Mouse (Mus musculus): ENCODE results near the gene Gapdhs. TPM values are rescaled to one million over a fixed set of nuclear protein-coding genes. Genes with fewer than 3 reads are reported as not detected.
"Not testable (repeated sequence)": the region's sequence is repeated elsewhere in the genome, so short reads cannot be mapped to it uniquely, and the experiment has no call there.

Gene Gapdhs
- not detected for total RNA-seq (2021)

GRCm38 (mm10) chr7:30743617-30744016 lies at the start of gene Gapdhs:
Gene Gapdhs, minus strand, starts transcription at chr7:30743681.
- DNase-seq; intact Hi-C loops (cut with DNase I): not testable (repeated sequence)

GRCm38 (mm10) chr7:30791921-30792320 lies 48.4 kb upstream of the Gapdhs start:
- no peak for DNase-seq
- intact Hi-C loops (cut with DNase I) = no loop called here

GRCm38 (mm10) chr7:30790141-30790540 lies 46.7 kb upstream of the Gapdhs start:
- no peak for DNase-seq
- intact Hi-C loops (cut with DNase I) = no loop called here

- intact Hi-C loops (cut with DNase I) = no loop called here
- no peak for DNase-seq
Measured at GRCm38 (mm10) chr7:30787377-30788022, 44.0 kb upstream of the Gapdhs start, which contains the start of gene Krtdap. Gene Krtdap, plus strand, starts transcription at chr7:30787896.

GRCm38 (mm10) chr7:30785721-30786546 lies 42.5 kb upstream of the Gapdhs start:
- DNase-seq = peak; percentile 49
- intact Hi-C loops (cut with DNase I) = no loop called here

GRCm38 (mm10) chr7:30785154-30785553 lies 41.7 kb upstream of the Gapdhs start:
- intact Hi-C loops (cut with DNase I) = no loop called here
- DNase-seq = no peak

- DNase-seq = no peak
- intact Hi-C loops (cut with DNase I) = no loop called here
Measured at GRCm38 (mm10) chr7:30782658-30783057, 39.2 kb upstream of the Gapdhs start.

- intact Hi-C loops (cut with DNase I) = no loop called here
- DNase-seq = no peak
Measured at GRCm38 (mm10) chr7:30781792-30782191, 38.3 kb upstream of the Gapdhs start.

- no peak for DNase-seq
- intact Hi-C loops (cut with DNase I) = no loop called here
Measured at GRCm38 (mm10) chr7:30777911-30778310, 34.4 kb upstream of the Gapdhs start.

DNA sequence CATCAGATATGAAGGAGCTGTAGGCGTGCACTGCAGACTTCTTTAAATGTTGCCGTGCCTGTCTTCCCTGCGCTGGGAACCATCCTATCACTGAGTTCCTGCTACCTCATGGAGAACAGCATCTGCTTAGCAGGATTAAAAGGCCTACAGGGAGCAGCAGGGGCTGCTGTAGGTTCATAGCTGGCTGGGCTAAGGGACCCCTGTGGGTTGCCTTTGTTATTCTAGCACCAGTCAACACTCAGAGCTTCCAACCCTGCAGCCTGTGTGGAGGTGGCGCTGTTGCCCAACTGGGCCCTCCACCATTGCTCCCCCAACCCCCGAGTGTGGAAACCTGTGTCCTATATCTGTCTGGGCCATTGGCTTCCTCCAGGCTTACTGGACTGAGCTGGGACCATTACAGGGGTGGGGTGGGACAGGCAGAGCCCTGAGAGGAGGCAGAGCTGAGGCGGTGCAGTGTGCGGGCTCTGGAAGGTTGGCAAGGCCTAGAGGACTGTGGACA lies 33.6 kb upstream of the Gapdhs start:
- DNase-seq = peak; percentile 18
- intact Hi-C loops (cut with DNase I) = no loop called here

GRCm38 (mm10) chr7:30776104-30776503 lies 32.6 kb upstream of the Gapdhs start:
- intact Hi-C loops (cut with DNase I) = no loop called here
- no peak for DNase-seq

DNA sequence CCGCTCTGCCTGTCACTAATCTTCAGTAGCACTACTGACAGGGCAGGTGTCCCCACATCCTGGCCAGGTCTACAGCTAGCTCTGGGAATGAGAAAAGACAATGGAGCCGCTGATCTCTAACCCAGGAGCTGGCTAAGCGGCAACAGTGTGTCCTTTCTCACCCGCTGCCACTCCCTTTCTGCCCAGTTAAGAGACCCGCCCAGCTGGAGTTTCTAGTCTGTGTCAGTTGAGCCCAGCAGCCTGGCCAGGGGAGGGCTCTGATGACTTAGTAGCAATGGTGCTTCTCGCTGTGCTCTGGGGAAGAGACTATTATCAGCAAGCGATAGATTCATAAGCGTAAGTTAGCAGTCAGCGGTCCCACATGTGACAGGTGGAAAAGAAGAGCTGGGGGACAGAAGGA lies 25.8 kb upstream of the Gapdhs start:
- DNase-seq = no peak
- intact Hi-C loops (cut with DNase I) = no loop called here

GRCm38 (mm10) chr7:30766408-30766807 lies 22.9 kb upstream of the Gapdhs start:
- no peak for DNase-seq
- intact Hi-C loops (cut with DNase I) = no loop called here

DNA sequence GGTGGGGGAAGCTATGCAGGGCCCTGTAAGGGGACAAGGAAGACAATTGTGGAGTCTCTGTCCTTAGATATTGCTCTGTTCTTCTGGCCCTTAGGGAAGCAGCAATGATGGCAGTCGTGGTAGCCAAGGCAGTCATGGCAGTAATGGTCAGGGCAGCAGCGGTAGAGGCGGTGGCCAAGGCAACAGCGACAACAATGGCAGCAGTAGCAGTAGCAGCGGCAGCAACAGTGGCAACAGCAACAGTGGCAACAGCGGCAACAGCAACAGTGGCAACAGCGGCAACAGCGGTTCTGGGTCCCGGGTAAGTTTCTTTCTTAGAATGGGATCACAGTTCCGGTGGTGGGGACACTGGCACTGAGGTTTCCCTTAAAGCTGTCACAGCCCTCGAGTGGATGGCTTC lies 21.7 kb upstream of the Gapdhs start:
- DNase-seq = no peak
- intact Hi-C loops (cut with DNase I) = no loop called here

DNA sequence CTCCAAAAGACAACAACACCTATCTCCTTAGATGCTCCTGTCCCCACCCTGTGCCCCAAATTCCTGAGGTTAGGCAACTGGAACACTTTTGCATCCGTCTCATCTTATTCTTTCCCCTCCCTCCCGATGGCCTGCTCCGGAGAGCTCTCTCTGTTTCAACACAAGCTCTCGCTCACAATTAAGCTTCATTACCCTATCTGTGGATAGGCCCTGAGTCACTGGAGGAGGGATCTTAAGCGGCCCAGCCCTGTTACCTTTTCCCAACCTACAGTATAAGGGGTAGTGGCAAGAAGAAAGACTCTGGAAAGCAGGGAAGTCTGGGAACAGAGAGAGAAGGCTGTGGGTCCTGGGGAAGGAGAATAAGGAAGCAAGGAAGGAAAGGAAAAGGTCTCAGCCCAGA lies 20.0 kb upstream of the Gapdhs start, which contains the start of gene Dmkn:
Gene Dmkn, plus strand, starts transcription at position 301 of the 400 bp plus-strand sequence.
- no peak for DNase-seq
- intact Hi-C loops (cut with DNase I) = no loop called here

GRCm38 (mm10) chr7:30761769-30762352 lies 18.4 kb upstream of the Gapdhs start:
- DNase-seq = no peak
- intact Hi-C loops (cut with DNase I) = no loop called here

GRCm38 (mm10) chr7:30758853-30759252 lies 15.4 kb upstream of the Gapdhs start:
- peak; percentile 48 for DNase-seq
- intact Hi-C loops (cut with DNase I) = no loop called here

GRCm38 (mm10) chr7:30757001-30757400 lies 13.5 kb upstream of the Gapdhs start:
- intact Hi-C loops (cut with DNase I) = no loop called here
- DNase-seq = no peak

DNA sequence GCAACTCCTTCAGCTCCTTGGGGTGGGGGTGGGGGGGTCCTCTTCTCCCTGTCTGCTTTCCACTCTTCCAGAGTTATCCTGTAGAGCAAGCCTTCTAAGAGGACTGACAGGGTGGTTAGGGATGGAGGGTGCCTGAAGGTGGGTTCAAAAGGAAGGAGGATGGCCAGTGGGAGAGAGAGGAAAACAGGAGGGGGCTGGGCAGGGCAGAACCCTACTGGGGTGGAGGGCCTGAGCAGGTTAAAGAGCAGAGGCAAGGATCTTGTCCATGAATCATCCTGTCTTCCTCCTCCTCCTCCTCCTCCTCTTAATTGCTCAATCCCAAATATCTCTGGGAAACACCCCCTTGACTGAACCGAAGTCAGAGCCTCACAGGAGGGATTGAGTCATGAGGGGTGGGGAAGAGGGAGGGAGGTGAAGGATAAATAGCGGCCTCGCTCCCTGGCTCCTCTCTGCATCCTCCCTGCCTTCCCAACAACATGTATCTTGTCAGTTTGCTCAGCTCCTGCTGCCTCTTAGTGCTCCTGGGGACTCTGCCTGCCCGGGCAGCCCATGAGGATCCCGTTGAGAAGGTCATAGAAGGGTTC lies 7.7 kb upstream of the Gapdhs start, which contains the start of gene Sbsn:
Gene Sbsn, plus strand, starts transcription at position 386 of the 584 bp plus-strand sequence.
- intact Hi-C loops (cut with DNase I) = no loop called here
- no peak for DNase-seq

DNA sequence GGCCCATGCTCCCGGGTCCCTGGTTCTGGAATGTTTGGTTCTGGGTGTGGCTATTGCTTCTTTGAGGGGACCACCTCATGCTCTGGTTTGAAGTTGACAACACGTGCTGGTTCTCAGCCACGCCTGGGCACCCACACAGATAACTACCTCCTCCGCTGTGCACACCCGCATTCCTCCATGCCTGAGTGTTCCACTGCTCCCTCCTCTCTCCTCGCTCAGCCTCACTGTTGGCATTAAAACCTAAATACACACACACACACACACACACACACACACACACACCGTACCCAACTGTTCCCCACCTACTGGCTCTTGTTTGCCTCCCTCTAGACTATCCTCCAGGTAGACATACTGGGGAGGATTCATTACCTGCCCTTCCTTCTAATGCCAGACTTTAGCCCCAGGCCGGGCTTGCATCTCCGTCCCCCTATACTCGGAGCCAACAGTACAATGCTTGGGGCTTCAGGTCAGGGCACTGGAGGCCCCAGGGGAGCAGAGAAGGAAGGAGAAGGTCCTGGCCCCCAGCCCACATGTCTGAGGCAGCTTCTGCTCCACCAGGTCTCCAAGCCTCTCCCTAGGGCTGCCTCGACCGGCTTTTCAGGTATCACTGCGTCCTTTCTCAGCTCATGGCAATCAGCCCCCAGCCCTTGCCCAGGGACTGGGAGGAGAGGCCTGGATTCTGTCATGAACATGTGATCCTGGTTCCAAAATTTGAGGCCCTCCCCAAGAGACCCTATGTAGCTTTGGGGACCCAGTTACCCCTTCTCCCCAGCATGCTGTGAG lies 6.5 kb upstream of the Gapdhs start:
- intact Hi-C loops (cut with DNase I) = no loop called here
- DNase-seq = no peak

Data from left cerebral cortex, postnatal 4 days (tissue).